Mouse (Mus musculus): Measurements from ENCODE around the gene Apopt1.

Gene Apopt1

GRCm38 (mm10) chr12:111680661-111681060 lies 32.4 kb upstream of the Apopt1 start:
- DNase-seq (ENCODE audit: low read depth, low spot score): no peak

- no peak for DNase-seq (ENCODE audit: low read depth, low spot score)
Measured at GRCm38 (mm10) chr12:111681305-111681704, 31.8 kb upstream of the Apopt1 start.

DNA sequence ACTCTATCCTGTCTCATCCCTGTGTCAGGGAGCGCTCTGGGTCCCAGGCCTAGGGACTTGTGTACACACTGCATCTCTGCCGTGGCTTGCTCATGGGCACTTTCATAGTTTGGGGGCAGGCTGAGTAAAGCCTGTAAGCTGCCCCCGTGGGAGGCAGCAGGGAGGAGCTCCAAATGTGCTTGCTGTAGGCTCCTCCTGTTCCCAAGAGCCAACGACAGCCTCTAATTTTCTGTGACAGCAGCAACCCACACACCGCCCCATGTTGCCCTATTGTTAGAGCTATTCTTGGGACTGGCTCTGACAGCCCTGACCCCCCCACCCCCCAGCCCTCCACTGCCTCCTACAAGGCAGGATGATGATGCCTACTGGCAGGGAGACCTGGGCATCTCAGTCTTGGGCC lies 31.1 kb upstream of the Apopt1 start:
- no peak for DNase-seq (ENCODE audit: low read depth, low spot score)

GRCm38 (mm10) chr12:111682806-111683205 lies 30.3 kb upstream of the Apopt1 start:
- no peak for DNase-seq (ENCODE audit: low read depth, low spot score)

- no peak for DNase-seq (ENCODE audit: low read depth, low spot score)
Measured at GRCm38 (mm10) chr12:111686390-111686789, 26.7 kb upstream of the Apopt1 start.

GRCm38 (mm10) chr12:111687350-111688068 lies 25.6 kb upstream of the Apopt1 start:
- DNase-seq (ENCODE audit: low read depth, low spot score): no peak

DNA sequence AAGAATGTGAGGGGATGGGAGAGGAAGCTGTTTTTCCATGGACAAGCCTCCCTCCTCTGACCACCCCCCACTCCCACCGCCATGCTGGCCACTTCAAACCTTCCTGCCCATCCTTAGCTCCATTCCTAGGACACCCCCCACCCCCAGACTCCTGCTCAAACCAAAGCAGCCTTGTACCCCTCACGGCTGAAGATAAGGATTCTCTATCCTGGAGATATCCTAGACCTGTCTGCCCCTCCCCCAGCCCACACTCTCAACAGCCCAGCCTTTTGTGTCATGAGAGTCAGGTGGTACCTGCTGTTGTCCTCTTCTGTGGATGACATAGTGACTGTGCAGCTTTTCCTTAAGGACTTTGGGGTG lies 25.0 kb upstream of the Apopt1 start:
- DNase-seq (ENCODE audit: low read depth, low spot score): no peak

GRCm38 (mm10) chr12:111689426-111689825 lies 23.6 kb upstream of the Apopt1 start:
- DNase-seq (ENCODE audit: low read depth, low spot score): no peak

DNA sequence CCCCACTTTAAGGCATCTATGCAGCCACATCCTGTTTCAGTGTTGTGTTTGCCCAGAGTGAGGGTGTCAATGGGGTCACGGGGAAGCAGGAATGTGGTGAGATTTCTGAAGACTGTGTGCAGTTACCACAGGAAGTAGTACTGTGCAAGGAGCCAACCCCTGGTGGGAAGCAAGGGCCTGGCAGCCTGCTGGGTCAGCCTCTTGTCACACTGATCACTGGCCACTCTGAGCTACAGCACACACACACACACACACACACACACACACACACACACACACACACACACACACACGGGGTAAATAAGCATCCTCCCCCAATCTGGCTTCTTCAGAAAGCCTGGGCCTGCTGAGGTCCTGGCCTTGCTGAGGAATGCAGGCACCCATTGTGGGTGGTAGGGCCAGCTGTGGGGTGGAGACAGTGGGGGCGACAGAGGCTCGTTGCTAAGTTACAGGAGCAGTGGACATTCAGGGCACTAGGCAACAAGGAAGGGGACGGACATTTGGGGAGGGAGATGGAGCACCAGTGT lies 21.7 kb upstream of the Apopt1 start:
- DNase-seq (ENCODE audit: low read depth, low spot score): no peak

- no peak for DNase-seq (ENCODE audit: low read depth, low spot score)
Measured at GRCm38 (mm10) chr12:111692899-111693298, 20.2 kb upstream of the Apopt1 start.

GRCm38 (mm10) chr12:111693341-111694270 lies 19.5 kb upstream of the Apopt1 start:
- no peak for DNase-seq (ENCODE audit: low read depth, low spot score)

DNA sequence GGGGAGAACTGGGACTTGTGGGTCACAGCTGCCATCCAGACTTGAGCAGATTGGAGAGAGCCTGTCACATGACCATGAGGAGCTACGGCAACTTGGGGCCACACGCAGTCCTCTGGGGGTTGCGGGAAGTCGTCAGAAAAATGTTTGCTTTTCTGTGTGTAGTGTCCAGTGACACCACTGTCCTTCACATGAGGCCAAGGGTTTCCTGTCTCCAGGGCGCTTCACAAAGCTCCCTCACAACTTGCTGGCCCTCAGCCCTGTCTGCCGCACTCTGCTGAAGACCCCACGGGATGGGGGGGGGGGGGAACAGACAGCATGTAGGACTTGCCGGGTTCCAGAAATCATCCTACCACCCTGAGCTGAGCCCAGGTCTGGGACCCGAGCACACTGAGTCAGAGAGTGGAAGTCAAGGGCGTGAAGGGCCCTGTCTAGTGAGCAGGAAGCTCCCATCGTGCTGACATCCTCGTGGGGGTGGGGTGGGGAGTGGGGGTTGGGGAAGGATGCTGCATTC lies 18.7 kb upstream of the Apopt1 start:
- no peak for DNase-seq (ENCODE audit: low read depth, low spot score)

DNA sequence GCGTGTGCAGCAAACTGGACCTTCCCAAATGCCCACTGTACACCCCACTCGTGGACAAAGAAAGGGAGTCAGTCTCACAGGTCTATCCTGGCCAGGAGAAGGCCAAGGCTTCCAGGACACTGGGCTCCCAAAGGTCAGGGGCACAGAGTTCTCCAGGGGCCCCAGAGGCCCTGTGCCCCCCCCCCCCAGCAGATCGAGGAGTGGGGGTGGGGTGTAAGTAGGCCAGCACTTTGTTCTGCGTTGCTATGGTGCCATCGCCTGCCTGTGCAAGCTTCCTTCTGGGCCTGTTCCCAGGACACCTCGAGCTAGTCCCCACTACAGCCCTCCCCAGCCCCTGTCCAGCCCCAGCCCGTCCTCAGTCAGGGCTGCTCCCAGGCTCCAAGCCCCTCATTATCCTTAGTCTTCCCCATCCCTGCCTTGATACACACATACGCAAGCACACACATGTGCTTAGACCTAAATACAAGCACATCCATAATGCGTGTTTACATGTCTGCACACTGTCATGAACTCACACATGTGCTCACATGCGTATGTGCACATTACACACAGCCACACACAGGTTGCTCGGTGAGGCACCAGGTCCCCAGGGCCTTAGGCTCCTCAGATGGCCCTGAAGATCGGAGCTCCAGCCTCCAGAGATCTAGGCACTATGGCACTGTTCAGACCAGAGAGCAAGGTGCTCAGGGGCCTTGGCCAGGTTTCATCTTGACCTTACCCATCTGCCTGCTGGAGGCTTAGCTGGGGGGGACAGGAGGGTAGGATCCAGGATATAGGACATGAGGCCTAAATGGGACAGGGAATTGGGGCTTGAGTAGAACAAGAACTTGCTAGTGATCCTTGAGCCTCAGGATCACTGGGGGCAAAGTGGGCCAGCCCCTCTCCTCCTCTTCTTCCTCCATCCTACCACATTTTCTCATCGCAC lies 17.9 kb upstream of the Apopt1 start:
- DNase-seq (ENCODE audit: low read depth, low spot score): no peak

DNA sequence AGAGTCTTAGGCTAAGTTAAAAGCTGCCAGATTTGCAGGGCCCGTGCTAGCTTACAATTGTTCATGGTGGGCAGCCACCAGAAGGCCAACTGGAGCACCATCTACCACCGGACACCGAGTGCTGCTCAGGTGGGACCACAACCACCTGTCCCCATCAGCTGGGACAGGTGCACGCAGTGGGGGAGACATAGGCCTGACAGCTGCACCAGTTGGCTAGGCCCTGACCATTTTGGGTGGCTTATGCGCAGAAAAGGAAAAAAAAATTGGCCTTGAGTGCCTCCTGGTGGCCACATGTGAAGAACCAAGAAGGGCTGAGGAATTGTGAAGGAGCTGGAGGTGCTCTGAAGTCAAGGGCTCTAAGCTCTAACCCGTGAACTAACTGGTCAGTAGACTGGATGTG lies 16.8 kb upstream of the Apopt1 start:
- peak; percentile 69 for DNase-seq (ENCODE audit: low read depth, low spot score)

DNA sequence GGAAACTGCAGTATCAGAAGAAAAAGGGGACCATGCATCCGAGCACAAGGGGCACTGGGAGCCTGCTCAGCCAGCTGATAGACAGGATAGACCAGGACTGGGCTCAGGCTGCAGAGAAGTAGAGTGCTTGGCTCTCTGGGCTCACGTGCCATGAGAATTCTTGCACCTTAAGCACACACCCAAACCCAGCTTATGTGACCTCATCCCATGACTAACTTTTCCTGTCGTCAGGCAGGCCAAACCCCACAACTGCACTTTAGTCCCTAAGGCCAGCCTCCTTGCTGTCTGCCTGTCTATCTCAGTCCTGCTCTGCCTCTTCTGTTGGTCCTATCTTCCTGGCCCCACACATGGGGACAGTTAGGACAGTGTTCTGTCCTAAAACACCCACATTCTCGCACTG lies 15.4 kb upstream of the Apopt1 start:
- DNase-seq (ENCODE audit: low read depth, low spot score): no peak

DNA sequence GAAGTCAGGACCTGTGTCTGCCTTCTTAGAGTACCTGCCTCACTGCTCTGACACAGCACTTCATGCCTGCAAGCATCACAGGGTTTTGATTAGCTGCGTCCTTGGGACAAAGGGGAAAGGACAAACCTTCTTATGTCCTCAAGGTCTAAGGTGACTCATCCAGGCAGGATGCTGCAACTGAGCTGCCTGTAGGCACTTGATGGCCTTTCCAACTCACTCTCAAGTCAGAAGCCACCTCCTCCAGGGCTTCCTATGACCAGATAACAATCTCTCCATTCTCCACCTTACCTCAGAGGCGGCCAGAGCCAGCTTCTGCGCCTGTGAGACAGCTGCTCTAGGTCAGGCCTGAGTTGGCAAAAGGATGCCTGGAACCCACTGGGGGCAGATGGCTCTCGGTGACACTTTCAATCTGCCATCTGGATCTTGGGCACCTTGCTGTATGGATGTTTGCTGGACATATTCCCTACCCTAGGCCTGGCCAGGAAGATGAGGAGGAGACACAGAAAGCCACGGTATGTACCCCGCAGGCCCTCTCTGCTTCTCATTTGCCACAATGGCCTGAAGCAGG lies 14.6 kb upstream of the Apopt1 start:
- no peak for DNase-seq (ENCODE audit: low read depth, low spot score)

DNA sequence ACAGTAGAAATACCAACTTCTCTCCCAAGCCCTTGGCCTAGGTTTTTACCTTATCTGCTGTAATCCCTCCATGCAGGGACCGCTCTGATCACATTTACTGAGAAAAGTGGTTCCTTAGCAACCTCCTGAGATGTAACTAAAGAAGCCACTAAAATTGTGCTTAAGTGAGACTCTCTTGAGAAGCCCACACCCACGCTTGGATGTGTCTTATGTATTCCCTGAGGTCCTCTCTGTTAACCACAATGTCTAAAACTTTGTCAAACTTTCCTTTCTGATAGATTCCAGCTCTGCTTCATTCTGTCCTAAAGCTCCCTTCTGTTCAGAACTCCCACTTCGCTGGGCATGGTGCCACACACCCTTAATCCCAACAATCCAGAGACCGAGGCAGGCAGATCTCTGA lies 13.5 kb upstream of the Apopt1 start:
- no peak for DNase-seq (ENCODE audit: low read depth, low spot score)

DNA sequence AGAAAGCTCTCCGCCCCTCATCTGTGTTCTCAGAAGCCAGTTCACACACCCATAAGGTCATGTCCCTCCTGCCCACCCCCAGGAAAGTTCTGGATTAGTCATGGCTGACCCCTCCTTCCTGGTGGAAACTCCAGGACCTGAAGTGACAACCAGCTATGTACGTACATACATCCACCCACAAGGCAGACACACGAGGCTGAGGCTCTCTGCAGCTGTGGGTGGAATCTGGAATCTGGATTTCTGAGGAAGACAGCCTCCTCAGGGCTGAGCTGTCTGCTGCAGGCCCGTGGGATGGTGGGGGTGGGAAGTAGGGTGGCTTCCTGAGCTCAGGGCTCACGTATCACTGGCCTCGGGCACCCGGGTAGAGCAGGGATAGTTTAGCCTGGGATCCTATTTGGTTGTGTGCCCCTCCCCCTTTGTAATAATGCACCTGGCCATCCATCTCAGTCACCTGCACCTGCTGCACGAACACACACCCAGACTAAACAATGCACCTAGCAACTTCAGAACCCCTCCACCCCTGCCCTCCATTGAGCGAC lies 12.1 kb upstream of the Apopt1 start:
- no peak for DNase-seq (ENCODE audit: low read depth, low spot score)

GRCm38 (mm10) chr12:111703301-111703700 lies 9.8 kb upstream of the Apopt1 start:
- DNase-seq (ENCODE audit: low read depth, low spot score): no peak

DNA sequence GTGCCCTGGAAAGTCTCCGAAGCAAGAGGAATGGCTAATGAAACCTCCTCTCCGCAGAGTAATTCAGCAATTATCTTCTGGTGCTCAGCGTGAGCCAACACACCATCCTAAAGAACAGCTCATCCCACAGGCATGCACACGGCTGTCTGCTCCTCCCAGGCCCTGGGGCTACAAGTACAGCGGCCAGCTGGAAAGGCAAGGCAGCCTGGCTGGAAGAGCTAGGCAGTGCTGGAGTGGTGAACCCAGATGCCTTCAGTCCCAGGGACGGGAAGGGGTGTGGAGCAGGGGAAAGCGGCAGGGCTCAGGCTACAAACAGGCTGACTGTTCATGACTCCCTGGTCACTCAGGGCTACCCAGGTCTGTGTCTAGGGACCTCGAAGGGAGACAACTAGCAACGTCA lies 8.5 kb upstream of the Apopt1 start:
- peak; percentile 38 for DNase-seq (ENCODE audit: low read depth, low spot score)
